Mouse (Mus musculus) limb, embryonic 13.5 days (tissue): ENCODE data around the gene Strap. TPM values are rescaled to one million over a fixed set of nuclear protein-coding genes. Genes with fewer than 3 reads are reported as not detected.

Source experiments
- ATAC-seq: fragments of 200-750 bp; cut with Nextera tagmentation; 2 replicates; pipeline ENCODE4 v1.8.0; 2017; ENCODE audit warnings: low read depth, moderate number of reproducible peaks, moderate TSS enrichment; ENCODE audit not compliant: low FRiP score
- H3K27ac ChIP-seq: fragments of 300-500 bp; sonication (generic); 2 replicates; pipeline ENCODE4 v1.5.1; 2015; ENCODE audit warnings: inconsistent platforms, mild to moderate bottlenecking, moderate library complexity
- H3K27me3 ChIP-seq: fragments of 300-500 bp; sonication (generic); 2 replicates; pipeline ENCODE4 v1.6.1; 2015; ENCODE audit warnings: mild to moderate bottlenecking, inconsistent platforms
- H3K36me3 ChIP-seq: fragments of 300-500 bp; sonication (generic); 2 replicates; pipeline ENCODE4 v1.6.1; 2015; ENCODE audit warnings: inconsistent platforms, mild to moderate bottlenecking, moderate library complexity
- H3K4me1 ChIP-seq: fragments of 300-500 bp; sonication (generic); 2 replicates; pipeline ENCODE4 v1.6.1; 2015; ENCODE audit warnings: inconsistent platforms
- H3K4me2 ChIP-seq: fragments of 300-500 bp; sonication (generic); replicated peaks from 2 replicates; pipeline ENCODE4 v1.6.1; 2015; ENCODE audit warnings: inconsistent platforms, mild to moderate bottlenecking, moderate library complexity
- H3K4me3 ChIP-seq: fragments of 300-500 bp; sonication (generic); 2 replicates; pipeline ENCODE4 v1.5.1; 2015; ENCODE audit warnings: moderate library complexity, mild to moderate bottlenecking, inconsistent platforms
- H3K9ac ChIP-seq: fragments of 300-500 bp; sonication (generic); 2 replicates; pipeline ENCODE4 v1.6.1; 2015; ENCODE audit warnings: mild to moderate bottlenecking, inconsistent platforms
- H3K9me3 ChIP-seq: fragments of 300-500 bp; sonication (generic); 2 replicates; pipeline ENCODE4 v1.6.1; 2016; ENCODE audit warnings: inconsistent platforms
- whole genome bisulfite sequencing: fragments of 180-500 bp; shearing (Covaris S2); methylation state at CpG from one replicate; pipeline ENCODE4 v1.1.7; 2015; 5-methylcytosine and 5-hydroxymethylcytosine counted together
- polyA plus RNA-seq: library from polyadenylated mRNA; unstranded; fragments of >200 nt; fragmentation: Nextera tagmentation; extraction: Ambion mirVana; gene quantifications from 2 replicates; pipeline ENCODE4 v1.2.1, GENCODE M21; 2015

The Strap gene
- polyA plus RNA-seq, result 174 and 185 TPM in 2 replicates

DNA sequence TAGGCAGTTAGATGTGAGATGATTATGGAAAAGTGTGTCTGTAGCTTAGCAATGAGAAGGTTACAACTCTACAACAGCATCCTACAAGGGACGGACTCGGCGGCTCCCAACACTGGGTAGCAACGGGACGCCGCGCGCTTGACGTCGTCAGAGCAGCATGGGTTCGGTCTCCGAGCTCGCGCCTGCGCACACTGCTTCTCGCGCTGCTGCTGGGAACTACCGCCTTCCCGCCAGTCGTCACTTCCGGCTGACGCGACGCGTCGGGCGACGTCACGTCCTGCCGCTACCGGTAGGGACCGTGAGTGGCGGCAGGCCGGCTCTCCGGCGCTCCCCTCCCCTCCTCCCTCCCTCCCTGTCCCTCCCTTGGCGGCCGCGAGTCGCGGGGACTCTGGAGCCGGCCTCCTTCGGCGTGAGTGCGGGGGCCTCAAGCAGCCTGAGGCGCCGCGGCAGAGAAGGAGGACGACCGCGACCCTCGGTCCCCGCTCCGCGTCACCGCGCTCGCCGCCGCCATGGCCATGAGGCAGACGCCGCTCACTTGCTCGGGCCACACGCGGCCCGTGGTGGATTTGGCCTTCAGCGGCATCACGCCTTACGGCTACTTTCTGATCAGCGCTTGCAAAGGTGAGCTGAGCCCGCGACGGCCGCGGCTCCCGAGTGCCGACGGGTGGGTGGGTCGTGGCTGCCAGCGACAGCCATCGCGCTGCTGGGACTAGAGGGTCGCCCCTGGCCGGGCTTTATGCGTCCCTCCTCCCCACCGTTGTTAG, at the start of gene Strap:
Strap (plus strand) TSS at position 233 of the 764 bp plus-strand sequence.
- H3K27me3 ChIP-seq, result peaks cover 8% of the 10 kb centered on the region
- H3K27ac ChIP-seq, result peak within 1 kb of the TSS; percentile 72
- ATAC-seq, result peak; percentile 99
- WGBS, result under 1% methylated on average over 80 of the region's 86 CpGs
- H3K4me3 ChIP-seq, result peak within 1 kb of the TSS; percentile 97
- peak within 1 kb of the TSS; percentile 94 for H3K9ac ChIP-seq
- peaks cover 16% of the 10 kb centered on the region for H3K36me3 ChIP-seq
- H3K4me1 ChIP-seq, result peaks cover 16% of the 10 kb centered on the region
- H3K4me2 ChIP-seq, result peak within 1 kb of the TSS; percentile 95
- H3K9me3 ChIP-seq, result no peaks in the 10 kb centered on the region

DNA sequence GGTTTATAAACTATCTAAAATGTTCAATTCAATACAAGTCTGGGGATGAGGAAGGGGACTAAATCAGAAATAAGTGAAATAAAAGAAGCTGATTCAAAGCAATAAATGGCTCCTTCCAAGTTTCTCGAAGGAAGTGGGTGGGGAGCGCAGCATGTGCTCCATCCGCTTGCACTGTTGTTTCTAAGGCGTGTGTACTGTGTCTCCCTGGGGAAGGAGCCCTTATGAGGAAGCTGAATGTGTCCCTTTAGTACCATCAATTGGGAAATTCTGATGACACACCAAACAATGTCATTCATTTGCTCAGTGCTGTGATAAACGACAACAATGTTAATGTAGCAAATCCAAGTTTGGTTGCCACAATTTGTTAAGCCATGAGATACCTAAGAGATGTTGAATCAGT, 47.2 kb upstream of the Strap start:
- Histone ChIP-seq H3K9ac (no peak overlapping the region), H3K9me3 (no peaks in the 10 kb centered on the region), H3K4me3 (no peak overlapping the region), H3K27ac (no peak overlapping the region), H3K4me1 (peaks cover 5% of the 10 kb centered on the region), H3K27me3 (no peaks in the 10 kb centered on the region), H3K36me3 (no peaks in the 10 kb centered on the region), H3K4me2 (no peak overlapping the region)
- WGBS, result 90% methylated on average over 5 of the region's 5 CpGs
- no peak for ATAC-seq

DNA sequence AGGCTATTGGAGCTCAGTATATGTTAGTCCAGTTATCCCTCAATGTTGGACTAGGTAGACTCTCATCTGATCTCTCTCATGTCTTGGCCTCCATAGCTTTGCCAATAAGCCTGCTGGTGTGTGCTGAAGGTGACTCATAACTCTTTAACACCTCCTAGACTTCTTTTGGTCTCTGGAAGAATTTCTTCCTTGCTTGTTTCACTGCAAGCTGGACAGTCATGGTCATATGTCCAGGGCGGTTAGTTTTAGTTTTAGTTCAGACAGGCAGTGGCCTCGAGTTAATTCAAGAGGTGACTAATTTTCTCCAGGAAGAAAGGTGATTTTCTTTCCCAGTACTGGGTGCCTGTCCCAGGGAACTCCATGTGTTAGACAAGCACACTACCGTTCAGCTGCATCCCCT, 46.8 kb upstream of the Strap start:
- no peak overlapping the region for H3K4me2 ChIP-seq
- WGBS, result 76% methylated on average over 3 of the region's 3 CpGs
- no peak overlapping the region for H3K4me3 ChIP-seq
- no peak overlapping the region for H3K9ac ChIP-seq
- H3K27ac ChIP-seq, result no peak overlapping the region
- no peaks in the 10 kb centered on the region for H3K9me3 ChIP-seq
- ATAC-seq, result no peak
- peaks cover 5% of the 10 kb centered on the region for H3K4me1 ChIP-seq
- H3K36me3 ChIP-seq, result no peaks in the 10 kb centered on the region
- no peaks in the 10 kb centered on the region for H3K27me3 ChIP-seq

DNA sequence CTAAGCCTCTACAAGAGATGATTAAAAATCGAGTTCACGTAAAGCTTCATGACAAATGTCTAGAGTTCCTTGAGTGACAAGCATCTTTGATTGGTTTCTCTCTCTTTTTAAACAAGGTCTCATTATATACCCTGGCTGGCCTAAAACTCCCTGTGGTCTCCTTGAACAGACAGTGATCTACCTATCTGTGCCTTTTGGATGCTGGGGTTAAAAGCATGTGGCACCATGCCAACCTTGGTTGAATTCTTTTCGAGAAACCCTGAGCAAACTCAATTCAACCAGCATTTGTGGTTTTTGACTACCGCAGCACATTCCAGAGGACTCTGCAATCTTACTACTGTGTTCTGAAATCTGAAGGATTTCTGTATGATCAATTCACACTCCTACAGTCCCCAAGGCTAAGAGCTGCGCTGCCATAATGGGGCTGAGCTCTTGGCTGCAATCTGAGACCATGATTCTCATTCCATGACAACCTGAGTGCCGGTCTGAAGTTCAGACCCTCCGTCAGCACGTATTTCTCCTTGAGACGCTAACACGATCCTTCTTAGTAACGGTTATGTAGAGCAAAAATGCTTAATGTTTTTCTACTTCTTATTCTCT, 46.3 kb upstream of the Strap start:
- 60% methylated on average over 11 of the region's 11 CpGs for WGBS
- H3K27ac ChIP-seq, result no peak overlapping the region
- H3K4me2 ChIP-seq, result no peak overlapping the region
- peak; percentile 28; the same call in 1 of the 2 replicates for ATAC-seq
- peaks cover 5% of the 10 kb centered on the region for H3K4me1 ChIP-seq
- no peaks in the 10 kb centered on the region for H3K27me3 ChIP-seq
- no peak overlapping the region for H3K9ac ChIP-seq
- no peak overlapping the region for H3K4me3 ChIP-seq
- no peaks in the 10 kb centered on the region for H3K36me3 ChIP-seq
- H3K9me3 ChIP-seq, result no peaks in the 10 kb centered on the region

DNA sequence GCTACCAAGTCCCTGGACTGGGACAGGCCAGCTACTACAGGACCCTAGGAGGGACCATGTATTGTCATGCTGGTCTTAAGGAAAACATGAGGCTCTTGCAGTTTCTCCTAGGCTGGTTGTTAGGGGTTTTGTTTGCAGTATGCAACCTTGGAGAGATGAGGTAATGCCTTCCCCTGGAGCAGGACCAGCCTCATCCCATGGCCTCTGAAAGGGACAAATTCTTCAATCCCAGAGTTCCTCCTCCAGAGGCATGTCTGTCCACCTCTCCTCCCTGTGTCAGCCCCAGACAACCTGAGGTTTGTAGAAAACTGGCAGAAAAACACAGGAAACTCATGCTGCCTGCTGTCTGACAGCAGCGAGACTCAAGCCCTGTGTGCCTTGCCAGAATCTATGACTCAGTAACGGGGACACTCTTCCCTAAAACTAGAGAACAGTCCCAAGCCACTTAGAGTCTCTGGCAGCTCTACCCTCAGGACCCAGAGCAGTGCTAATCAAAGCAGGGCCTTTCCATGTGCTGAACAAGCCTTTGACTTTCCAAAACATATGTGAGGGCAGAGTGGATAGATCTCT, 44.2 kb upstream of the Strap start:
- no peaks in the 10 kb centered on the region for H3K36me3 ChIP-seq
- 53% methylated on average over 2 of the region's 2 CpGs for WGBS
- no peak overlapping the region for H3K9ac ChIP-seq
- peaks cover 5% of the 10 kb centered on the region for H3K4me1 ChIP-seq
- H3K4me3 ChIP-seq, result no peak overlapping the region
- ATAC-seq, result no peak
- no peak overlapping the region; the same call in 1 of the 2 replicates for H3K27ac ChIP-seq
- no peaks in the 10 kb centered on the region for H3K9me3 ChIP-seq
- no peaks in the 10 kb centered on the region for H3K27me3 ChIP-seq
- H3K4me2 ChIP-seq, result no peak overlapping the region

DNA sequence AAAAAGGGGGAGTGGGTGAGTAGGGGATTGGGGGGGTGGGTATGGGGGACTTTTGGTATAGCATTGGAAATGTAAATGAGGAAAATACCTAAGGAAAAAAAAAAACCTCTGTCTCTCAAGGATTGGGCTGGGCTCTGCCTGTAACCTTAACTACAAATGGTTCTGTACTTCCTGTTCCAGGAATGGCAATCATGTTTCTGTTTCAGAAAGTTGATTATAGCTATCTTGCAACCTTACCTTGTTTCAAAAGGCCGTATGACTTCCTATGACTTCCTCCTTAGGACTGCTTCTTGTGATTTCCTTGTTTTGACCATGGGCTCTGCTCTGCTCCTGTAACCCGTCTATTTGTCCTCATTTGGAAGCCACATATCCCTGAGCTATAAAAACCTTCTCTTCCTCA, 40.6 kb upstream of the Strap start:
- Histone ChIP-seq H3K4me2 (no peak overlapping the region), H3K27ac (no peak overlapping the region), H3K4me3 (no peak overlapping the region), H3K36me3 (no peaks in the 10 kb centered on the region), H3K9ac (no peak overlapping the region), H3K4me1 (no peaks in the 10 kb centered on the region), H3K27me3 (no peaks in the 10 kb centered on the region), H3K9me3 (no peaks in the 10 kb centered on the region)
- 77% methylated on average over 2 of the region's 2 CpGs for WGBS
- no peak for ATAC-seq

DNA sequence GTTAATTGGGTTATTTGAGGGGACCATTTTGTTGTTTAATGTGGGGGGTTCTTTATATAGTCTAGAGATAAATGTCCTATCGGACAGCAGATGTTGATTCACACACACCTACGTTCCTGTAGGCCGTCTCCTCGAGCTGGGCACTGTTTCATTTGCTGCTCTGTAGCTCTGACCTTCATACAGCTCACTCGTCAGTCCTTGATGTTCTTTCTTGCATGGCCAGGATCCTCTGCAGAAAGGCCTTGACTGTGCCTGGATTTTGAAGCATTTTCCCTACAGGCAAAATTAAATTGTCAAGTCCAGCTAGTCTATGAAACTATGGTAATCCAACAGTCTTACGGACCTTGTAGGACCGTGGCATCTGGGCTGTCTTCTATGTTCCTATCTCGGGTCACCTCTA, 39.8 kb upstream of the Strap start:
- Histone ChIP-seq H3K4me3 (no peak overlapping the region), H3K9ac (no peak overlapping the region), H3K27ac (no peak overlapping the region), H3K27me3 (no peaks in the 10 kb centered on the region), H3K4me2 (no peak overlapping the region), H3K9me3 (no peaks in the 10 kb centered on the region), H3K36me3 (no peaks in the 10 kb centered on the region), H3K4me1 (no peaks in the 10 kb centered on the region)
- ATAC-seq, result no peak
- WGBS, result 86% methylated on average over 8 of the region's 8 CpGs

DNA sequence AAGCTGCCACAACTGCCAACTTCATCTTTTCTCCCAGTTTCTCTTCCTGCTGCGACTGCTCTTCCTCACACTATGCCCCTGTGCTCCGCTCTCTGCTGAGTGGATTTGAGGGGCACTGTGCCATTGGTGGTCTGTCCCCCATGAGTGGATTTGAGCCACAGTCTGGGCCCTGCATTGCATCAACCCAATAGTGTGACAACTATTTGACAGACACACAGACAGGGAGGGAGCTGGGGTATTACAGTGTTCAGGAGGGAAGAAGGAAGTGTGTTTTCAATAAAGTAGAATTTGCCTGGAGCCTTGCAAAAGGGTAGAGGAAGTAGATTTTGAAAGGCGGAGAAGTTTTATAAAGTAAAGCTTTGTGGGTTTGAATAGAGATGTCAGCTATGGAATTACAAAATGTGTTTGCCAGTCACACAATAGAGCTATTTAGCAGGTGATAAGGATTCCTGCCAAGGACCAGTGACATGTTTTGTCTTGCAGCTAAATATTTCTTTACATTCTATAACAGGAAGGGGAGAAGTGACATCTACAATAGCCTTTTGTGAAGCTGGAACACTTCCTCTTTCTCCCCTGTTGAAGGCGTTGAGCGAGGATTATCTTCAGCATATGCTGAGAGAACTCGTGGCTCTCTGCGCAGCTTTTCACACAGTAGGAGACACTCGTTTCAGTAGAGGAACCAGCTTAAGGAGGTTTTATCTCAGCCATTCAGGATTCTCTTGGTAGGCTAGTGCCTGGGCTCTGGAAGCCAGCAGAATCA, 38.3 kb upstream of the Strap start:
- Histone ChIP-seq H3K36me3 (no peaks in the 10 kb centered on the region), H3K4me3 (no peak overlapping the region), H3K27ac (no peak overlapping the region), H3K4me2 (no peak overlapping the region), H3K27me3 (no peaks in the 10 kb centered on the region), H3K9ac (no peak overlapping the region), H3K4me1 (no peaks in the 10 kb centered on the region), H3K9me3 (no peaks in the 10 kb centered on the region)
- ATAC-seq, result no peak
- WGBS, result 77% methylated on average over 8 of the region's 8 CpGs

DNA sequence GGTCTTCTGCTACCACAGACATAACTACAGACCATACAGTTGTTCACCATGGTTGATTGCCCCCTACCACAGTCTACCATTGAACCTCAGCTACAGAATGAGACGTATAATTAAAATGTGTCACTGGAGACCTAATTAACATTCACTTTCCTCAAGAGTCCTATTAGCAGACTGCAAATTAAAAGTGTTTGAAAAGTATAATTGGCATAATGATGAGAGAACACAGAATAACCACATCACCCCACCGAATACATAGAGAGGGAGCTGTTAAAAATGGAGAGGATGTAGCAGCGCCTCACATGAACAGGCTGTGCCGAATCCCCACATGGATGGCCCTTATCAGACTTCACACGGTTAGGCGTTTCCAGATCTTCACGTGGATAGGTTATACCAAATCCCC, 35.4 kb upstream of the Strap start:
- H3K27ac ChIP-seq, result no peak overlapping the region
- no peak for ATAC-seq
- no peaks in the 10 kb centered on the region for H3K36me3 ChIP-seq
- H3K4me3 ChIP-seq, result no peak overlapping the region
- H3K9ac ChIP-seq, result no peak overlapping the region
- H3K4me2 ChIP-seq, result no peak overlapping the region
- no peaks in the 10 kb centered on the region for H3K9me3 ChIP-seq
- H3K27me3 ChIP-seq, result no peaks in the 10 kb centered on the region
- H3K4me1 ChIP-seq, result no peaks in the 10 kb centered on the region
- 77% methylated on average over 7 of the region's 7 CpGs for WGBS

DNA sequence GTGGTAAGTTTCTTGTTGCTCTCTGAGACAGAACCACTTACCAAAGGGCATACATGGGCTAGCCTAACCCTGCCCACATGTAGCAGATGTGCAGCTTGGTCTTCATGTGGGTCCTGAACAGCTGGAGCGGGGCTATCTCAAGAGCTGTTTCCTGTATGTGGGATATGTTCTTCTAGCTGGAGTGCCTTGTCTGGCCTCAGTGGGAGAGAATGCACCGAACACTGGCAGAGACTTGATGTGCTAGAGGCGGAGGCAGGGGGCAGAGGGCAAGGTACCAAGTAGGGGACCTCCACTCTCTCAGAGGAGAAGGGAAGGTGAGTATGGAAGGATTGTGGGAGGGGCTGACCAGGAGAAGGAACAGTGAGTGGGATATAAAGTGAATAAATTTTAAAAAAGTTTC, 32.7 kb upstream of the Strap start:
- Histone ChIP-seq H3K9me3 (no peaks in the 10 kb centered on the region), H3K4me2 (no peak overlapping the region), H3K36me3 (no peaks in the 10 kb centered on the region), H3K4me1 (0 out of 2 replicates have a peak, but pooled peaks cover under 1% of the 10 kb centered on the region), H3K27ac (no peak overlapping the region), H3K9ac (no peak overlapping the region), H3K4me3 (no peak overlapping the region), H3K27me3 (0 out of 2 replicates have a peak, but pooled peaks cover under 1% of the 10 kb centered on the region)
- no peak for ATAC-seq
- WGBS, result 87% methylated on average over 3 of the region's 3 CpGs

DNA sequence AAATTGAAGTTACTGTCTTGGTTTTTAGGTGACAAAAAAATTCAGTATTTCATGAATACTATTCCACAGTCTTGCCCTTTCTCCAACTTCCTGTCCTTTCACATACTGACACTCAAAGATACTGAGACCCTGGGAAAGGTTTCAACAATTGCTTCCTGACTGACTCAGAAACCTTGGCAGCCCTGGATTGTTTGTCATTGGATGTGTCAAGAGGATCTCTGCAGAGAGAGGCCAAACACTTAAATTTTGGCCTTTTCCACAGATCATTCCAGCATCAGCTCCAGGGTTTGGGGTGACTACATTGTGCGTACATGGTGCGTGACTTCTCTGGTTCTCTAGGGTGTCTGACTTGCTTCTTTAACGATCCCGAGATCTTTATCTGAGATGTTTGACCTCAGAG, 32.0 kb upstream of the Strap start:
- no peaks in the 10 kb centered on the region for H3K36me3 ChIP-seq
- H3K27me3 ChIP-seq, result peaks cover 5% of the 10 kb centered on the region; the same call in 1 of the 2 replicates
- H3K4me3 ChIP-seq, result no peak overlapping the region
- no peak overlapping the region for H3K4me2 ChIP-seq
- no peak for ATAC-seq
- no peak overlapping the region for H3K27ac ChIP-seq
- 77% methylated on average over 4 of the region's 4 CpGs for WGBS
- 0 out of 2 replicates have a peak, but pooled peaks cover 5% of the 10 kb centered on the region for H3K4me1 ChIP-seq
- H3K9me3 ChIP-seq, result no peaks in the 10 kb centered on the region
- H3K9ac ChIP-seq, result no peak overlapping the region

DNA sequence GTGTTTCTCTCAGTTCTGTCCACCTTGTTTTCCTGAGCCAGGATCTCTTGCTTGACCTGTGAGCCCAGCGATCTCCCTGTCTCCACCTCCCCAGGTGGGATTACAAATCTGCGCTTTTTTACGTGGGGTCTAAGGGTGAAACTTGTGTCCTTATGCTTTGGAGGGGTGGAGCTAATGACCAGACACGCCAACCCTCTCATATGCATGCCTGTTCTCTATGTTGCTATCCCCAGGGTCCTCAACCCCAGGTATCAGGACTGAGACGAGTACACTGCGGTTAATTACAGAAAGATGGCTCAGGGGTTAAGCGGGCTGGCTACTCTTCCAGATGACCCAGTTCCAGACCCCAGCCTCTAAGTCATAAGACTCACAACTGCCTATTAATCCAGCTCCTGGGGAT, 31.4 kb upstream of the Strap start:
- Histone ChIP-seq H3K9me3 (no peaks in the 10 kb centered on the region), H3K36me3 (no peaks in the 10 kb centered on the region), H3K4me3 (no peak overlapping the region), H3K27ac (no peak overlapping the region), H3K4me1 (0 out of 2 replicates have a peak, but pooled peaks cover 5% of the 10 kb centered on the region), H3K27me3 (peaks cover 5% of the 10 kb centered on the region; the same call in 1 of the 2 replicates), H3K9ac (no peak overlapping the region), H3K4me2 (no peak overlapping the region)
- ATAC-seq, result no peak
- 75% methylated on average over 7 of the region's 7 CpGs for WGBS
